Mouse (Mus musculus) brain, embryonic 14.5 days (tissue): ENCODE results near the gene Rfx7. TPM values are rescaled to one million over a fixed set of nuclear protein-coding genes. Genes with fewer than 3 reads are reported as not detected.
A peak's percentile ranks its signal among the peaks of the same experiment; 100 is the strongest.

Experiments used
- DNase-seq: peaks from one replicate; pipeline ENCODE4 v3.0.0-alpha.2; 2011; ENCODE audit warnings: low read depth
- CTCF ChIP-seq: fragments of 200-500 bp; IDR thresholded peaks from 2 replicates; pipeline ENCODE4 v1.5.1; 2012; ENCODE audit warnings: inconsistent platforms, mild to moderate bottlenecking, moderate library complexity, borderline replicate concordance; ENCODE audit not compliant: insufficient read depth, insufficient read length; ENCODE audit errors: extremely low read depth
- POLR2A ChIP-seq: fragments of 200-500 bp; IDR thresholded peaks from 2 replicates; pipeline ENCODE4 v1.6.1; 2012; ENCODE audit warnings: mild to moderate bottlenecking, inconsistent platforms, borderline replicate concordance; ENCODE audit not compliant: poor library complexity, insufficient read depth, insufficient read length, severe bottlenecking; ENCODE audit errors: extremely low read depth
- polyA plus RNA-seq: library from polyadenylated mRNA; depleted of rRNA; stranded (reverse); fragments of >200 nt; gene quantifications from 2 replicates; pipeline ENCODE4 v1.2.3, GENCODE M21; 2012

Gene Rfx7
- polyA plus RNA-seq, 1 experiment: 36.9 TPM

DNA sequence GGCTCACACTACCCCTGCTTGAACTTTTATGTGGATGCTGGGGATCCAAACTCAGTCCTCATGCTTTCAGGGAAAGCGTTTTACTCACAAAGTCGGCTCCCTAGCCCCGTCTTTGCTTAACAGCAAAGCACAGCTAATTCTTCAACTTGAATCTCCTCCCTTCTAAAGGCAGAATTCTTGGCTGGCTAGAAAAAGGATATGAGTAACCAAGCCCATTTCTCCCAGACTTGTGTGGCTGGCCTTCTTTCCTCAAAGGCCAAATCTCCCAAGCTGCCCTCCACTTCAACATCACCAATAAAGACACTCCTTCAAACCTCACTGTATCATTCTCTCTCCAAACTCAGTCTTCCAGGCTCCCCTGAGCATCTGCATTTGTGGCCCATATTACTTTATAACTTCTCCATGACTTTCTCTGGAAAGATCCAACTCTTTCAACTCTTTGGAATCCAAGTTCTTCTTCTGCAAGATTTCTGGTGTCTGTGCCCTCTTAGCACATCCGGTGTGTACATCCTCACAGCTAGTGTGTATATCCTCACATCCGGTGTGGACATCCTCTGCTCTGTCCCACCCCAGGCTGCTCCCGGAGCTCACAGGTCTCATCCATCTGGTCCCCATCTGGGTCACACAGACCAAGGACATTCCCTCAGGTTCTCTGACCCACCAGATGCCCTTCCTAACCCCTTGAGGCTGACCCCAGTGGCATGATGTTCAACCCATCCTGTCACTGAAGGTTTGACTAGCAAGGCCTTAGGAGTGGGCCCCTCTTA lies 111.8 kb downstream of the Rfx7 start:
- TF ChIP-seq POLR2A: no peak
- no peak for TF ChIP-seq CTCF
- no peak for DNase-seq

DNA sequence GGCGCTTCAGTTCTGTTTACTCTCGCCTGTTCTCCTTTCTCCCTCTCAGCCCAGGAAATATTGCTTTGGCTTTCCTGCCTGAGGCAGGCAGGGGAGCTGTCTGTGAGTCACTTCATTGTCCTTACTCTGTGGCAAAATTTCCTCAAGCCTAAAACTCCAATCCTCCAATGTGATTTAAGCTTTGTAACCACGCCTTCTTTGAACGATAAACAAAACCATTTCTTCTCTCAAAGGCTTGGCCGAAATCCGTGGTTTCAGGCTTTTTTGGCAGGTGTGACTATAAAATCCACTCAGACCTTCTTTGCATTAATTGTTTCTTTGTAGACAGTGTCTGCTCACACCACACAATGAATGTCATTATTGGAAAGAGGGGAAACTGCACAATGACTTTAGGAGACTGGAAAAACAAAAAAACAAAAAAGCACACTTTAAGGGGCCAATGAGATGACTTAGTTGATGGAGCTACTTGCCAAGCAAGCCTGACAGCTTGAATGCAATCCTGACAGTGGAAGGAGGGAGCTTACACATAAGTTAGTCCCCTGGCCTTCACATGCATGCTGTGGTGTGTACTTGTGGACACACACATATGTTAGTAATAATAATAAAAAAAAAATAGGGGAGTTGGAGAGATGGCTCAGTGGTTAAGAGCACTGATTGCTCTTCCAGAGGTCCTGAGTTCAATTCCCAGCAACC lies 112.5 kb downstream of the Rfx7 start:
- peak; percentile 83 for DNase-seq
- TF ChIP-seq CTCF (no peak), POLR2A (no peak)

DNA sequence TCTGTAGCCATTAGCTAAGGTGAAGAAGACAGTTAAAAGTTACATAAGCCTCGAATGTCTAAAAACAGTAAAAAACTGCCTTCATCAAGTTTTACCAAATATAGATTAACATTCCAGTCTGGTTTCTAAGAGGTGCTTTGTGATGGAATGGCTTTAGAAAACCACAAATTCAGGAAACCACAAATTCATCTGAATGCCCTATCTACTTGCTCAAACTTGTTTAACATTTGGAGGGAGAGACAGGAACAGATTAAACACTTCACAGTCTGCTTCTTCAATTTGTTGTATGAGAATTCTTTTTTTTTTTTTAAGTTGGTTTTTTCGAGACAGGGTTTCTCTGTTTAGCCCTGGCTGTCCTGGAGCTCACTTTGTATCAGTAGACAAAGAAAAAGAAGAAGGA lies 117.7 kb downstream of the Rfx7 start:
- no peak for TF ChIP-seq POLR2A
- TF ChIP-seq CTCF: no peak
- DNase-seq: no peak

- TF ChIP-seq POLR2A (no peak), CTCF (no peak)
- peak; percentile 83 for DNase-seq
These were observed 120.9 kb downstream of the Rfx7 start for GRCm38 (mm10) chr9:72652961-72653360.

DNA sequence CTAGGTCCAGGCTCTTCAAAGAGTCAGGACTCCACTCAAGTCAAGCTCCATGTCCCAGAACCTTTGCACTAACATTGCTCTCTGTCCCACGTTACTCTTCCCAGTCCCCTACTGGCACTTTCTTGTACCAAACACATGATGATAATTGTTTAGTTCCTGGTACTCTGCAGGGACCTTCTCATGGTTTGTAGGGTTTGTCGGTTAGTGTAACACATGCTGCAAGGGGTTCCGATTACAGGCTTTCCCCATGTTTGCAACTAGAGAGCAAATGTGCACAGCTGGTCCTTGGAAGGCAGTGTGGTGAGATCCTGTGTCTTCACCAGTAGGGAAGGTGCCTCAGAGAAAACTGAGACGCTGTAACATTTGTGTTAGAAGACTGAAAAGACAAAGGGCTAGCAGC lies 121.5 kb downstream of the Rfx7 start:
- TF ChIP-seq POLR2A (no peak), CTCF (no peak)
- DNase-seq: no peak

DNA sequence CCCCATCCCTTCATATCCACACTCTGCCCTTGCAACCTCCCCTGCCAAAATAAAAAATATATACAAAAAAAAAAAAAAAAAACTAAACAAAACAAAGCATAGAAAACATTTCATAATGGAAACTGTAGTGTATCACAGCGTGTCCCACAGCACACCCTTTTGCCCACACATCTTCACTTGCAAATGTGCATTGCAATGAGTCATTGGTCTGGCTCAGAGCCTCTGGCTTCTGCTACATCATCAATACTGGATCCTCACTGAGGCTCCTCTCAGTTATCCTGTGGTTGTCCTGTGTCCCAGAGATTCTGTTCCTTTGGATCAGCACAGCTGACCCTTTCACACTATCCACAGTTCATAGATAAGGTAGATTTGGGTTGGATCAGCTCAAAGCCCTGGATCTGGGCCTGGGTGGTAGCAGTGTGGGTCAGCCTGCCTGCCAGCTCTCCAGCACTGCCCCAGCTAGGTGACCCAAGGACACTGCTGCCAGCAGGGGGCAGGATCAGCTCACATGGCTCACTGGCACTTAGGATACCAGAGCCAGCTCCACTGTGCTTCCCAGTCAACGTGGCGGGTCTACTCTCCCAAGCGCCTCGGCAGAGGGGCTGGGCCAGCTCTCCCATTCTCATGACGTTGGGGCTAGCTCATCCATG lies 122.7 kb downstream of the Rfx7 start:
- TF ChIP-seq POLR2A: no peak
- TF ChIP-seq CTCF: peak; percentile 52
- DNase-seq: peak; percentile 48

DNA sequence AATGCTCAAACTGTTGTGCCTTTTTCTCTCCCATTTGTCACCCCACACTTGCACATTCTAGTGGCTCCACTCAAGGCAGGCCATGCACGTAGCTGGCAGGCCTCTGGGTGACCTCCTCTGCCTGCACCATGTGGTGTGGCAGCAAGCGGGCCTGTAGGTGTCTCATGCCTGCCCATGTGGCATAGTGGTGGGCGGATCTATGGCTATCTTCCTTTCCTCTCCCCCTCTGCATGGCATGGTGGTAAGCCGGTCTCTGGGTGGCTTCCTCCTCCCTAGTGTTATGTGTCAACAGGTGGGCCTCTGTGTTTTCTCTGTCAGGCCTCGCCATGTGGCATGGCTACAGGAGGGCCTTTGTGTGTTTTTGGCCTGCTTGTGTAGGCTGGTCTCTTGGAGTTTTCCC lies 123.6 kb downstream of the Rfx7 start:
- DNase-seq: no peak
- no peak for TF ChIP-seq POLR2A

GRCm38 (mm10) chr9:72656491-72656890 lies 124.5 kb downstream of the Rfx7 start:
- no peak for DNase-seq

GRCm38 (mm10) chr9:72656940-72657339 lies 124.9 kb downstream of the Rfx7 start:
- TF ChIP-seq CTCF (no peak), POLR2A (no peak)
- no peak for DNase-seq

More at GRCm38 (mm10) chr9:72656491-72656890, 124.5 kb downstream of the Rfx7 start:
- no peak for TF ChIP-seq POLR2A
- no peak for TF ChIP-seq CTCF

DNA sequence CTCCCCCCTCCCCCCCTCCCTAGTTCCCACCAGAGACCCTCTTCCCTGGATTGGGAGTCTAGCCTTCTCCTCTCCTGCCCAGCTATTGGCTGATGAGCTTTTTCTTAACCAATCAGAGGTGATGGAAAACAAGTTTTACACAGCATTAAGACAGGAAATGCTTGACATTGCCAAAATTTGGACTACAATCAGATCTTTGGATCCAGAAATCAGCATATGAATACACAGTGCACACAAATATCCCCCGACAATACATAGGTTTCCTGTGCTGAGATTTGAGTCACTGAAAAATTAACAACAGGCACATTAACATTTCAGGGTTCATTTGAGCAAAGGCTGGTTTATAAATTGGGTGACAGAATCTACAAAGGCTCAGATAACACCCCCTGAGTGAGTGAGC lies 125.7 kb downstream of the Rfx7 start:
- TF ChIP-seq CTCF (no peak), POLR2A (no peak)
- DNase-seq: peak; percentile 50

- DNase-seq: no peak
- TF ChIP-seq POLR2A (no peak), CTCF (no peak)
These were observed 128.1 kb downstream of the Rfx7 start for GRCm38 (mm10) chr9:72660139-72660538.

GRCm38 (mm10) chr9:72660911-72661310 lies 128.9 kb downstream of the Rfx7 start:
- no peak for DNase-seq
- no peak for TF ChIP-seq POLR2A
- TF ChIP-seq CTCF: no peak

DNA sequence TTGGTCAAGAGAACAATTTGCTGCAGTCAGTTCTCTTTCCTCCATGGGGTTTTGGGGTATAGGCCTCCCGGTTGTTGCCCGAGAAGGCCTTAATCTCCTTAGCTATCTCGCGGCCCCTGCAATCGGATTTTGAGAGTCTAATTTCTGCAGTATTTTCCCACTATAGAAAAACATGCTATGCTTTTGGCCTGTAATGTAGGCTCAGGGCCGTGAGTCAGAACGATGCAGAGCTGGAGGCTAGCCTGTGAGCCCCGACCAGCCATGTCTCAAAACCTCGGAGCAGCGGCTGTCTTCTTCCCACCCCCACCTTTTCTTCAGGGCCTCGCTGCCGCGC lies 129.5 kb downstream of the Rfx7 start:
- TF ChIP-seq POLR2A: no peak
- no peak for TF ChIP-seq CTCF
- DNase-seq: no peak
